Mouse (Mus musculus) limb, embryonic 12.5 days (tissue): ENCODE results near the gene Stra6l. TPM values are rescaled to one million over a fixed set of nuclear protein-coding genes. Genes with fewer than 3 reads are reported as not detected.

Source experiments
- ATAC-seq: fragments of 200-750 bp; cut with Nextera tagmentation; 2 replicates; pipeline ENCODE4 v1.8.0; 2017; ENCODE audit warnings: low read depth, moderate TSS enrichment; ENCODE audit not compliant: insufficient number of reproducible peaks, insufficient read depth, low FRiP score, low TSS enrichment
- H3K27ac ChIP-seq: fragments of 300-500 bp; sonication (generic); 2 replicates; pipeline ENCODE4 v1.5.1; 2016; ENCODE audit warnings: mild to moderate bottlenecking, moderate library complexity
- H3K27me3 ChIP-seq: fragments of 300-500 bp; sonication (generic); 2 replicates; pipeline ENCODE4 v1.6.1; 2016; ENCODE audit warnings: mild to moderate bottlenecking, moderate library complexity
- H3K36me3 ChIP-seq: fragments of 300-500 bp; sonication (generic); 2 replicates; pipeline ENCODE4 v1.6.1; 2016; ENCODE audit warnings: mild to moderate bottlenecking, moderate library complexity
- H3K4me1 ChIP-seq: fragments of 300-500 bp; sonication (generic); replicated peaks from 2 replicates; pipeline ENCODE4 v1.6.1; 2016
- H3K4me2 ChIP-seq: fragments of 300-500 bp; sonication (generic); 2 replicates; pipeline ENCODE4 v1.6.1; 2016; ENCODE audit warnings: mild to moderate bottlenecking, moderate library complexity
- H3K4me3 ChIP-seq: fragments of 300-500 bp; sonication (generic); replicated peaks from 2 replicates; pipeline ENCODE4 v1.5.1; 2016; ENCODE audit warnings: mild to moderate bottlenecking
- H3K9ac ChIP-seq: fragments of 300-500 bp; sonication (generic); replicated peaks from 2 replicates; pipeline ENCODE4 v1.6.1; 2016; ENCODE audit warnings: mild to moderate bottlenecking, moderate library complexity
- H3K9me3 ChIP-seq: fragments of 300-500 bp; sonication (generic); 2 replicates; pipeline ENCODE4 v1.6.1; 2016; ENCODE audit warnings: mild to moderate bottlenecking, moderate library complexity
- WGBS: fragments of 180-500 bp; shearing (Covaris S2); methylation state at CpG from one replicate; pipeline ENCODE4 v1.1.7; 2016; 5-methylcytosine and 5-hydroxymethylcytosine counted together
- polyA plus RNA-seq: library from polyadenylated mRNA; unstranded; fragments of >200 nt; fragmentation: Nextera tagmentation; extraction: Ambion mirVana; gene quantifications from 2 replicates; pipeline ENCODE4 v1.2.1, GENCODE M21; 2016

Stra6l gene
- polyA plus RNA-seq, 1 experiment from 2014 or later = 2.0 TPM

- peaks cover 71% of the 10 kb centered on the region for H3K27me3 ChIP-seq
- H3K27ac ChIP-seq = no peak overlapping the region
- H3K9me3 ChIP-seq = no peaks in the 10 kb centered on the region
- H3K4me3 ChIP-seq = peak overlapping the region; percentile 20
- ATAC-seq = no peak
- 10% methylated on average over 10 of the region's 10 CpGs for WGBS
- H3K36me3 ChIP-seq = no peaks in the 10 kb centered on the region
- H3K4me2 ChIP-seq = peak overlapping the region; percentile 45
- no peak overlapping the region for H3K9ac ChIP-seq
- peaks cover 37% of the 10 kb centered on the region for H3K4me1 ChIP-seq
Observed at GRCm38 (mm10) chr4:45848825-45849156, 327 bp downstream of the Stra6l start.

GRCm38 (mm10) chr4:45849419-45849818, 955 bp downstream of the Stra6l start:
- no peak overlapping the region for H3K27ac ChIP-seq

GRCm38 (mm10) chr4:45851640-45852051, 3.2 kb downstream of the Stra6l start:
- no peak for ATAC-seq

More at GRCm38 (mm10) chr4:45849419-45849818, 955 bp downstream of the Stra6l start:
- Histone ChIP-seq H3K9me3 (no peaks in the 10 kb centered on the region), H3K4me2 (peak overlapping the region; percentile 45), H3K9ac (no peak overlapping the region), H3K4me3 (no peak overlapping the region), H3K27me3 (peaks cover 71% of the 10 kb centered on the region), H3K36me3 (no peaks in the 10 kb centered on the region), H3K4me1 (peaks cover 36% of the 10 kb centered on the region)
- no peak for ATAC-seq
- 23% methylated on average over 1 of the region's 1 CpGs for WGBS

GRCm38 (mm10) chr4:45853496-45854246, 5.2 kb downstream of the Stra6l start:
- Histone ChIP-seq H3K27me3 (peaks cover 49% of the 10 kb centered on the region), H3K36me3 (no peaks in the 10 kb centered on the region), H3K9me3 (peaks cover 4% of the 10 kb centered on the region; the same call in 1 of the 2 replicates), H3K27ac (no peak overlapping the region), H3K9ac (no peak overlapping the region), H3K4me1 (peaks cover 20% of the 10 kb centered on the region), H3K4me2 (no peak overlapping the region), H3K4me3 (no peak overlapping the region)
- 73% methylated on average over 15 of the region's 15 CpGs for WGBS
- ATAC-seq = no peak

More at GRCm38 (mm10) chr4:45851640-45852051, 3.2 kb downstream of the Stra6l start:
- peaks cover 4% of the 10 kb centered on the region; the same call in 1 of the 2 replicates for H3K9me3 ChIP-seq
- no peaks in the 10 kb centered on the region for H3K36me3 ChIP-seq
- no peak overlapping the region for H3K4me3 ChIP-seq
- no peak overlapping the region for H3K4me2 ChIP-seq
- WGBS = 19% methylated on average over 3 of the region's 3 CpGs
- H3K9ac ChIP-seq = no peak overlapping the region
- peaks cover 60% of the 10 kb centered on the region for H3K27me3 ChIP-seq
- peaks cover 30% of the 10 kb centered on the region for H3K4me1 ChIP-seq
- no peak overlapping the region for H3K27ac ChIP-seq

GRCm38 (mm10) chr4:45855803-45856424, 7.5 kb downstream of the Stra6l start:
- H3K4me2 ChIP-seq = no peak overlapping the region
- H3K27ac ChIP-seq = no peak overlapping the region
- ATAC-seq = no peak
- WGBS = 49% methylated on average over 19 of the region's 19 CpGs
- no peaks in the 10 kb centered on the region for H3K36me3 ChIP-seq
- H3K9ac ChIP-seq = no peak overlapping the region
- H3K9me3 ChIP-seq = peaks cover 9% of the 10 kb centered on the region; the same call in 1 of the 2 replicates
- no peak overlapping the region for H3K4me3 ChIP-seq
- H3K4me1 ChIP-seq = peaks cover 16% of the 10 kb centered on the region
- H3K27me3 ChIP-seq = peaks cover 33% of the 10 kb centered on the region

- no peak overlapping the region for H3K27ac ChIP-seq
- H3K36me3 ChIP-seq = no peaks in the 10 kb centered on the region
- H3K4me1 ChIP-seq = peaks cover 10% of the 10 kb centered on the region
- H3K9ac ChIP-seq = no peak overlapping the region
- H3K4me3 ChIP-seq = no peak overlapping the region
- H3K9me3 ChIP-seq = 0 out of 2 replicates have a peak, but pooled peaks cover 6% of the 10 kb centered on the region
- 54% methylated on average over 5 of the region's 5 CpGs for WGBS
- H3K4me2 ChIP-seq = no peak overlapping the region
- no peak for ATAC-seq
- H3K27me3 ChIP-seq = peaks cover 6% of the 10 kb centered on the region
Observed at GRCm38 (mm10) chr4:45861160-45861559, 12.7 kb downstream of the Stra6l start.

- Histone ChIP-seq H3K4me2 (no peak overlapping the region), H3K36me3 (no peaks in the 10 kb centered on the region), H3K9me3 (no peaks in the 10 kb centered on the region), H3K27ac (no peak overlapping the region), H3K27me3 (no peaks in the 10 kb centered on the region), H3K4me1 (peaks cover 22% of the 10 kb centered on the region), H3K4me3 (no peak overlapping the region), H3K9ac (no peak overlapping the region)
- ATAC-seq = no peak
- WGBS = 80% methylated on average over 8 of the region's 8 CpGs
Observed at GRCm38 (mm10) chr4:45867416-45867815, 19.0 kb downstream of the Stra6l start.

GRCm38 (mm10) chr4:45869021-45869815, 20.8 kb downstream of the Stra6l start:
- 0 out of 2 replicates have a peak overlapping the region, but pooled peaks have one; percentile 6 for H3K4me3 ChIP-seq
- 24% methylated on average over 24 of the region's 24 CpGs for WGBS
- no peaks in the 10 kb centered on the region for H3K36me3 ChIP-seq
- no peak for ATAC-seq
- H3K9me3 ChIP-seq = no peaks in the 10 kb centered on the region
- no peaks in the 10 kb centered on the region for H3K27me3 ChIP-seq
- no peak overlapping the region for H3K9ac ChIP-seq
- peaks cover 22% of the 10 kb centered on the region for H3K4me1 ChIP-seq
- H3K4me2 ChIP-seq = peak overlapping the region; percentile 32
- H3K27ac ChIP-seq = 0 out of 2 replicates have a peak overlapping the region, but pooled peaks have one; percentile 17

- peaks cover 16% of the 10 kb centered on the region; the same call in 1 of the 2 replicates for H3K9me3 ChIP-seq
- no peak overlapping the region for H3K27ac ChIP-seq
- no peaks in the 10 kb centered on the region for H3K27me3 ChIP-seq
- H3K4me3 ChIP-seq = no peak overlapping the region
- H3K36me3 ChIP-seq = no peaks in the 10 kb centered on the region
- ATAC-seq = no peak
- 43% methylated on average over 1 of the region's 2 CpGs for WGBS
- H3K4me2 ChIP-seq = no peak overlapping the region
- no peak overlapping the region for H3K9ac ChIP-seq
- H3K4me1 ChIP-seq = peaks cover 22% of the 10 kb centered on the region
Observed at GRCm38 (mm10) chr4:45872147-45872546, 23.7 kb downstream of the Stra6l start.

- H3K27me3 ChIP-seq = no peaks in the 10 kb centered on the region
- H3K9me3 ChIP-seq = peaks cover 16% of the 10 kb centered on the region; the same call in 1 of the 2 replicates
- ATAC-seq = no peak
- no peaks in the 10 kb centered on the region for H3K36me3 ChIP-seq
- no peak overlapping the region for H3K4me2 ChIP-seq
- no peak overlapping the region for H3K4me3 ChIP-seq
- 47% methylated on average over 5 of the region's 5 CpGs for WGBS
- no peaks in the 10 kb centered on the region for H3K4me1 ChIP-seq
- H3K27ac ChIP-seq = no peak overlapping the region
- no peak overlapping the region for H3K9ac ChIP-seq
Observed at GRCm38 (mm10) chr4:45878929-45879328, 30.5 kb downstream of the Stra6l start.

GRCm38 (mm10) chr4:45882521-45882920, 34.1 kb downstream of the Stra6l start:
- ATAC-seq = no peak
- Histone ChIP-seq H3K4me3 (no peak overlapping the region), H3K27me3 (no peaks in the 10 kb centered on the region), H3K27ac (no peak overlapping the region), H3K9me3 (no peaks in the 10 kb centered on the region), H3K36me3 (no peaks in the 10 kb centered on the region), H3K4me1 (no peaks in the 10 kb centered on the region), H3K9ac (no peak overlapping the region), H3K4me2 (no peak overlapping the region)
- WGBS = 84% methylated on average over 9 of the region's 9 CpGs
